Mouse (Mus musculus) retina, embryonic 14.5 days (tissue): Measurements from ENCODE around the gene Ssh3.

Experiments used
- DNase-seq: peaks from one replicate; pipeline ENCODE4 v3.0.0-alpha.2; 2015; ENCODE audit warnings: low spot score

Ssh3 gene

GRCm38 (mm10) chr19:4244775-4245174, 24.2 kb downstream of the Ssh3 start:
- no peak for DNase-seq

- no peak for DNase-seq
Observed at GRCm38 (mm10) chr19:4242416-4242815, 26.6 kb downstream of the Ssh3 start.

GRCm38 (mm10) chr19:4240247-4240668, 28.7 kb downstream of the Ssh3 start:
- no peak for DNase-seq

GRCm38 (mm10) chr19:4234548-4234947, 34.4 kb downstream of the Ssh3 start:
- DNase-seq: no peak

- no peak for DNase-seq
Observed at GRCm38 (mm10) chr19:4232651-4233050, 36.3 kb downstream of the Ssh3 start.

- DNase-seq: no peak
Observed at GRCm38 (mm10) chr19:4232186-4232572, 36.8 kb downstream of the Ssh3 start.

GRCm38 (mm10) chr19:4231253-4232185, 37.5 kb downstream of the Ssh3 start, which contains the start of gene Pold4:
Gene Pold4 (plus strand): TSS chr19:4231899.
- peak; percentile 91 for DNase-seq

- DNase-seq: no peak
Observed at GRCm38 (mm10) chr19:4230415-4230814, 38.6 kb downstream of the Ssh3 start.

GRCm38 (mm10) chr19:4229451-4230076, 39.4 kb downstream of the Ssh3 start:
- DNase-seq: no peak

GRCm38 (mm10) chr19:4228891-4229290, 40.1 kb downstream of the Ssh3 start:
- no peak for DNase-seq

- peak; percentile 90 for DNase-seq
Observed at GRCm38 (mm10) chr19:4227894-4228678, 40.9 kb downstream of the Ssh3 start.

GRCm38 (mm10) chr19:4227446-4227845, 41.5 kb downstream of the Ssh3 start:
- DNase-seq: no peak

- no peak for DNase-seq
Observed at GRCm38 (mm10) chr19:4226779-4227178, 42.2 kb downstream of the Ssh3 start.

GRCm38 (mm10) chr19:4222165-4222564, 46.8 kb downstream of the Ssh3 start:
- DNase-seq: no peak

GRCm38 (mm10) chr19:4220957-4221743, 47.8 kb downstream of the Ssh3 start:
- DNase-seq: no peak

GRCm38 (mm10) chr19:4220416-4220815, 48.6 kb downstream of the Ssh3 start:
- DNase-seq: no peak

GRCm38 (mm10) chr19:4219943-4220342, 49.0 kb downstream of the Ssh3 start:
- DNase-seq: no peak

- DNase-seq: no peak
Observed at GRCm38 (mm10) chr19:4218784-4219183, 50.2 kb downstream of the Ssh3 start.

- no peak for DNase-seq
Observed at GRCm38 (mm10) chr19:4218293-4218692, 50.7 kb downstream of the Ssh3 start.

GRCm38 (mm10) chr19:4217855-4218254, 51.1 kb downstream of the Ssh3 start:
- no peak for DNase-seq

GRCm38 (mm10) chr19:4217140-4217539, 51.8 kb downstream of the Ssh3 start:
- no peak for DNase-seq
